Mouse (Mus musculus): ENCODE results near the gene Dchs1.

Dchs1 gene

DNA sequence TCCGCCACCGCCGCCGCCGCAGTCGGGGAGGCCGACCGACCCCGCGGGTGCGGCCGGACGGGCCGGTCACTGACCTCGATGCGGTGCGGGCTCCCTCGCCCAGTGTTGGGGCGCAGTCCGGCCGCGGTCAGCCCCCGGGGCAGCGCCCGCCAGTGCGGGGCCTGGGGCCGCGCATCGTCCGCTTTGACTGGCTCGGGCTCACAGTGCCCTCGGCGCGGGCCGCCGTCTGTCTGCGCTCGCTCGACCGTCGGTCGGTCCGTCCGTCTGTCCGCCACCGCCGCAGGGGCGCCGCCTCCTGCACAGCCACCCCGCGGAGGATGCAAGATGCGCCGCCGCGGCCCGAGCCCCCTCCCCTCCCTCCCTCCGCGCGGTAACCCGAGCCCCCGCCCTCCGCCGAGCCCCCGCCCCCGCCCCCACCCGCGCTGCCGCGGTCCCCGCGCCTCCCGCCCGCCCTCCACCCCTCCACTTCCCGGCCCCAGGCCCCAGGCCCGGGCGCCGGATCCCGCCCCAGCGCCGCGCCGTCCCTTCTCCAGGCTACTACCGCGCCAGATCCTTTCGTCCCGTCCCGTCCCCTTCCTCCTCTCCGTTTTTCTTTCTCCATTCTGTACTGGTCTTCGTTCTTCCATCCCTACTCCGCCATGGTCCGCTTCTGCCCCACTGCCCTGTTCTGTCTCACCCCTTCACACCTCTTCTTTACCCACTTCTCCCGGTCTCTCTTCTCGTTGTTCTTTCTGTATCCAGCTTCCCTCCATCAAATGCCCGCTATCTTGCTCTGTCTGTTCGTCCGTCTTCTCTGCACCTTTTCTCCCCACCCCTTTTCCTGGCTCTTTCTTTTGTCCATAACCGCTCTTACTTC, at the start of gene Dchs1:
Gene Dchs1, minus strand, starts transcription at position 370 of the 856 bp plus-strand sequence.
- no peak for DNase-seq

GRCm38 (mm10) chr7:105824281-105824680, 36.8 kb upstream of the Dchs1 start:
- DNase-seq = no peak

DNA sequence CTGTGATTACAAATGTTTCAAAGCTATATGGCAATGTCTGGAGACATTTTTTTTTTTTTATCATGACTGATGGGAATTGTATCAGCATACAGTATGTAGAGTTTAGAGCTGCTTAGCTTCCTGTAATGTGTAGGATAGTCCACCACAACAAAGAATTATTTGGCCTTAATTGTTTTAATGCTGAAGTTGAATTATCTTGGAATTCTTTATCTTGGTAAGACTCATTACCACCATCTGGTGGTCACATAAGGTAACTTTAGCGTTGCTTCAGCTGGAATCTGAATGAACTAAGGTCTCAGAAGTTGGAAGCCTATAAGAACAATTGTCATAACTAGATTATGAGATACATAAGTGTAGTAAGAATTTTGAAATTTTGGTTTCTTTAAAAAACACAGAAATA, 31.0 kb upstream of the Dchs1 start:
- DNase-seq = no peak

- DNase-seq = no peak
Measured at GRCm38 (mm10) chr7:105816736-105817135, 29.3 kb upstream of the Dchs1 start.

GRCm38 (mm10) chr7:105813326-105813725, 25.9 kb upstream of the Dchs1 start:
- DNase-seq = no peak

- DNase-seq = no peak
Measured at GRCm38 (mm10) chr7:105812566-105812965, 25.1 kb upstream of the Dchs1 start.

DNA sequence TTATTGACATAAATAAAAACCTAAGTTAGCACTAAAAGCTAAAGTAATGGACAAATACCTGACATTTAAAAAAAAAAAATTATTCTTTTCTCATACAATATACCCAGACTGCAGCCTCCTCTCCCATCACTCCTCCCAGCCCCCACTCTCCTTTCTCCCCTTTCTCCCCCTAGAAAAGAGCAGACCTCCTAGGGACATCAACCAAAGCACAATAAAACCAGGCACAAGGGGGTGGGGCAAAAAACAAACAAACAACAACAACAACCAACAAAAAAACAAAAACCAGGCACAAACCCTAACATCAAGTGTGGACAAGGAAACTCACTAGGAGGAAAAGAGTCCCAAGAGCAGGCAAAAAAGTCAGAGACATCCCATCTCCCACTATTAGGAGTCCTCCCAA, 24.1 kb upstream of the Dchs1 start:
- no peak for DNase-seq

GRCm38 (mm10) chr7:105810877-105811489, 23.5 kb upstream of the Dchs1 start, which contains the start of gene Mrpl17:
Mrpl17 (minus strand) TSS chr7:105811099.
- peak; percentile 100 for DNase-seq

DNA sequence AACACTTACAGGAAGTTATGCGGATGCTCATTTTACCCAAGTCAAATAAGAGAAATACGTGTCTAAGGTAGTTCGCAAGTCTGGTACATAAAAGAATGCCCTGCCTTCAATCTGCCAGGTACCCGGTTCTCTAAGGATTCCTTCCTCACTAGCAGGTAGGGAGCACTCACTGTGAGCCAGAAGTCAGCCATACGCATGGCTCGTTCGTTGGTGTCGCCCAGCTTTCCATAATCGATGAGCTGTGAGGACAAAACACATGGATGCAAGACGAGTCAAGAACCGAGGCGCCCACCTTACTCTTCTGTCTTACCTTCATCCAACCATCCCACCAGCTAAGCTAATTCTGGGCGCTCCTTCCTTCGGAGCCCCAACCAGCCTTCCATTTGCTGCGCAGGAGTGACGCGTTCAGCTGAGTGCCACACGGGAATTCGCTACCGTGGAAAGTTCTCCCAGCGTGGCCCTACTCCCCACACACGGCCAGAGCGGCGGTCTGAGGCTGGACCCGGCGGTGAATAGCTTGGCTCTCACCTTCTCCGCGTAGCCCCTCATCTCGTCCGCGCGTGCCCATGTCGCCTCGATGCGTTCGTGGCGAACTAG, 22.9 kb upstream of the Dchs1 start:
- DNase-seq = no peak

- DNase-seq = no peak
Measured at GRCm38 (mm10) chr7:105809836-105810235, 22.4 kb upstream of the Dchs1 start.

GRCm38 (mm10) chr7:105808385-105808784, 20.9 kb upstream of the Dchs1 start:
- peak; percentile 8 for DNase-seq

GRCm38 (mm10) chr7:105806716-105807115, 19.3 kb upstream of the Dchs1 start:
- no peak for DNase-seq

- DNase-seq = no peak
Measured at GRCm38 (mm10) chr7:105806125-105806524, 18.7 kb upstream of the Dchs1 start.

- no peak for DNase-seq
Measured at GRCm38 (mm10) chr7:105803428-105803827, 16.0 kb upstream of the Dchs1 start.

- no peak for DNase-seq
Measured at GRCm38 (mm10) chr7:105802771-105803170, 15.3 kb upstream of the Dchs1 start.

GRCm38 (mm10) chr7:105802312-105802711, 14.9 kb upstream of the Dchs1 start:
- no peak for DNase-seq

DNA sequence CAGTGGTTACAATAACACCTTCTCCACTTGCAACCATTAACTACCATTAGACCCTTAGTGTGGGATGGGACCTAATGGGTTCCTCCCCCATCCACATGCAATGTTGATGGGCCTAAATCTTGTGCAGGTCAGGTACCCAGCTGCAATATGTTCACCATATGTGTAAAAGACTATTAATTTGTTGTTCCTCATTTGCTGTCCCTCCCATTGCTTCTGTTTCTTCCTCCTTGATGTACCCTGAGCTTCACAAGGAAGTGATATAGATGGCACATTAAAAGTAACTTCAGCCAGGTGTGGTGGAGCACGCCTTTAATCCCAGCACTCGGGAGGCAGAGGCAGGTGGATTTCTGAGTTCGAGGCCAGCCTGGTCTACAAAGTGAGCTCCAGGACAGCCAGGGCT, 9.5 kb upstream of the Dchs1 start:
- no peak for DNase-seq

GRCm38 (mm10) chr7:105795759-105796366, 8.4 kb upstream of the Dchs1 start:
- DNase-seq = no peak

DNA sequence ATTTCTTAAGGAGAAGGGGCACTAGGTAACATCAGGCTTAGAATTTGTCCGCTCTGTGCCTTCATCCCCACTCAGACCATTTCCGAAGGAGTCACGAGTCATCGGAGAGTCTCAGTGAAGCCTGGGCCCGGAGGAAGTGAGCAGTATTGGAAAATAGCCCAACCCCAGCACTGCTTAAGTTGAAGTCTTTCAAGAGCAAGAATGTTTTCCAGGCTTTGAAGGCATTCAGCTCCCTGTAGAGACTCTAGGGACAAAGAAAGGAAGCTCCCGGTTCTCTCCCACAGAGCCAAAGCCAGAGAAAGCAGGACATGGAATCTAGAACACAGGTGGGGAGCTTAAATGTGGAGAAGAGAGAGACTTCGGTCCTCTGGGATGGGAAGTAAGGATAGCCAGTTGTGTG, 6.2 kb upstream of the Dchs1 start:
- DNase-seq = no peak

DNA sequence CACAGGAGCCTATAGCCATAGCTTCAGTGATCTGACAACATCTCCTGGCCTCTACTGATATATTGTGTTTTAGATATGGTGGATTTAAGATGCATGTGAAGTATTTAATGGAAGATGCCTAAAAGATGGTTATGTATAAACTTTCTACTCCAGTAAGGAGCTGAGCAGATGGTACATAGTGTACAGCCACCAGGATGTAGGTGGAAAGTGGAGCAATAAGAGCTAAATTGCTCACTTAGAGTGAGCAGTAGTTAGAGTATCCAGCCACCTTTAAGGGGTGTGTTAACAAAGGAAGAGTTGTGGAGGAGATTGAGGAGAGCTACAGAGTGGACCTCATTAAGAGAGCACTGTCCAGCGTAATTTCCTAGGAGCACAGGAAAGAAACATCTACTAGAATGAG, 3.7 kb upstream of the Dchs1 start:
- DNase-seq = no peak

DNA sequence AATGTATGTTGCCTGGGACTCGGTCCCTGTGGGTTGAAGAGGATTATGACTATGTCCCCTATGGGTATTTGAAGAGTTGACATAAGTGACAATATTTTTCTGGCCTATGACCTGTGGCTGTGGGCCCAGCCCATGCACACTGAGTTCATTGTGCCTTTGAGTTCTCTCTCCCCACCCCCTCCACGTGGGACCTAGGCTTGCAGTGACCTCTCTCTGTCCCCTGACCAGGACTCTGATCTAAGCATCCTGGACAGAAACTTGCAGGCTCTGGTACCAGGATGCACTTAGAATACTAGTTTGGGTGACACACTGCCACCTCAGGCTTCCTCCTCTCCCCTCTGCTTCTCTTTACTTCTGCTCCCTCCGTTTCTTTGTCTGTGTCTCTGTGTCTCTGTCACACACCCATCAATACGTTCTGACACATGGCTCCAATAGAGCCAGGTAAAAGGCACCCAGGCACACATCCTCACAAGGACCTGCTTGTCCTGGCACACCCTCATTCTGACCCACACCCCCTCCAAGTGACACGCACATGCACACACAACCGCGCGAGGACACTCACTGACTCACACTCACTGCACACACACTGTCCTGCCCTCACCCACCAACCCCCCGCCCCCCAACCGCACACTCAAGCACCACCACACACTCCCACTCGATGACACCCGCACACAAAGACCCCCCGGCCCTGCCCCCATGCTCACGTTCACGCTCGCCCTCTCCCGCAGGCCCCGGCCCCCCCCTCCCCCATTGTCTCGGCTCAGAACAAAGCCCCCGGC, 759 bp downstream of the Dchs1 start:
- DNase-seq = no peak

GRCm38 (mm10) chr7:105784556-105784955, 2.9 kb downstream of the Dchs1 start:
- DNase-seq = no peak

GRCm38 (mm10) chr7:105783861-105784260, 3.6 kb downstream of the Dchs1 start:
- no peak for DNase-seq

Measured in kidney, adult 18-20 months (tissue).